Mouse (Mus musculus): ENCODE data around the gene Ak7.

DNA sequence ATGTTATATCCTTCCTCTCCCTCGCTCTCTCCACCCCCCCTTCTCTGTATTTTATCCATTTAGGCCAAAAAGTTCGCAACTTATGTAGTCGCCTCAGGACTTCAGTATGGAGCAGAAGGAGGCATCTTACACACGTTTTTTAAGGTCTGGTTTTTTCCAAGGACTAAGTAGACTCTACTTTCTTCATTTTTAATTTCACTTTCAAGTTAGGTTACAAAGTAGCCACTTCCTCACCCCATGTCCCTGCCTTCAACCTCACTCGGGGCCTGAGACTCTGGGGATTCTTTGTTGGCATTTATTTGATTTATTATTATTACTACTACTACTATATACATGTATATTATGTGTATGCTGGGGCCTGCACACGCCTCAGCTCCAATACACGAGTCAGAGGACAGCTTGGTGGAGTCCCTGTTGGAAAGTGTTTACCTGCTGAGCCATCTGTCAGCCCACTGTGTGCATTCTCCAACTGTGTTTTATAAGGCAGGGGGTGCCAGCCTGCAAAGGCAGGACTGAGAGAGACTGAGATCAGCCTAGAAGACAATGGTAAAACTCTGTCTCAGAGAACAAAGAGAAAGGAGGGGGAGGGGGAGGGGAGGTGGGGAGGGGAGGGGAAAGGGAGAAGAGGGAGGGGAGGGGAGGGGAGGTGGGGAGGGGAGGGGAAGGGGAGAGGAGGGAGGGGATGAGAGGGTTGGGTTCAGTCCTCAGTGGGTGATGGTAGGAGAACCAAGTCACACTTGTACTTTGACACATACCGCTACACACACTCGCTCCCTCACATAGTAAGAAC is 27.8 kb downstream of the Ak7 start:
- no peak for TF ChIP-seq POLR2A (IDR thresholded peaks at IDR 0.05; ENCODE audit: low read depth, low read length)
- no peak for TF ChIP-seq CTCF (IDR thresholded peaks at IDR 0.05; ENCODE audit: extremely low read depth, insufficient read depth, insufficient read length, insufficient replicate concordance)

Measured in spleen, adult 2 months (tissue).